Mouse (Mus musculus) bone marrow macrophage, adult 2 months (primary cell): Measurements from ENCODE around the gene Sag. TPM values are rescaled to one million over a fixed set of nuclear protein-coding genes. Genes with fewer than 3 reads are reported as not detected.

Experiments used
- H3K27ac ChIP-seq: 2 replicates; pipeline ENCODE4 v1.5.1; 2012; ENCODE audit warnings: low read depth, low read length; ENCODE audit not compliant: insufficient read depth
- H3K4me1 ChIP-seq: 2 replicates; pipeline ENCODE4 v1.6.1; 2012; ENCODE audit warnings: low read length; ENCODE audit not compliant: control insufficient read depth, insufficient read depth
- H3K4me3 ChIP-seq: 2 replicates; pipeline ENCODE4 v1.5.1; 2012; ENCODE audit warnings: mild to moderate bottlenecking, low read length, moderate library complexity; ENCODE audit not compliant: insufficient read depth
- CTCF ChIP-seq: IDR thresholded peaks from 2 replicates; pipeline ENCODE4 v1.5.1; 2012; ENCODE audit warnings: low read depth, mild to moderate bottlenecking, low read length, moderate library complexity
- POLR2A ChIP-seq: IDR thresholded peaks from 2 replicates; pipeline ENCODE4 v1.6.1; 2012; ENCODE audit warnings: mild to moderate bottlenecking, low read depth, low read length, borderline replicate concordance
- polyA plus RNA-seq: library from polyadenylated mRNA; stranded (reverse); fragments of >200 nt; gene quantifications from 2 replicates; pipeline ENCODE4 v1.2.4, GENCODE M21; 2012; ENCODE audit not compliant: missing spikeins, insufficient read depth, insufficient read length

Sag gene
- polyA plus RNA-seq, 1 experiment, result 1.2 TPM

GRCm38 (mm10) chr1:87779204-87779785 lies 24.2 kb upstream of the Sag start:
- H3K4me3 ChIP-seq, result no peak overlapping the region
- H3K27ac ChIP-seq, result no peak overlapping the region
- TF ChIP-seq POLR2A (no peak), CTCF (no peak)
- H3K4me1 ChIP-seq, result no peaks in the 10 kb centered on the region

GRCm38 (mm10) chr1:87785703-87786102 lies 17.8 kb upstream of the Sag start:
- Histone ChIP-seq H3K4me3 (no peak overlapping the region), H3K27ac (no peak overlapping the region), H3K4me1 (no peaks in the 10 kb centered on the region)
- TF ChIP-seq CTCF, result no peak
- TF ChIP-seq POLR2A, result no peak

GRCm38 (mm10) chr1:87786251-87786650 lies 17.2 kb upstream of the Sag start:
- H3K27ac ChIP-seq, result no peak overlapping the region
- H3K4me1 ChIP-seq, result peaks cover 5% of the 10 kb centered on the region; the same call in 1 of the 2 replicates
- TF ChIP-seq POLR2A (no peak), CTCF (no peak)
- no peak overlapping the region for H3K4me3 ChIP-seq

- H3K27ac ChIP-seq, result no peak overlapping the region
- peaks cover 28% of the 10 kb centered on the region for H3K4me1 ChIP-seq
- TF ChIP-seq POLR2A (no peak), CTCF (no peak)
- H3K4me3 ChIP-seq, result no peak overlapping the region
Measured at GRCm38 (mm10) chr1:87789665-87790064, 13.8 kb upstream of the Sag start.

GRCm38 (mm10) chr1:87792438-87793137 lies 10.9 kb upstream of the Sag start:
- no peak for TF ChIP-seq POLR2A
- TF ChIP-seq CTCF, result no peak
- Histone ChIP-seq H3K4me1 (peaks cover 33% of the 10 kb centered on the region), H3K4me3 (no peak overlapping the region), H3K27ac (peak overlapping the region; percentile 81)

- H3K4me1 ChIP-seq, result peaks cover 37% of the 10 kb centered on the region
- TF ChIP-seq POLR2A, result no peak
- no peak for TF ChIP-seq CTCF
- H3K27ac ChIP-seq, result peak overlapping the region; percentile 57
- no peak overlapping the region for H3K4me3 ChIP-seq
Measured at GRCm38 (mm10) chr1:87793138-87793449, 10.4 kb upstream of the Sag start.

- no peak overlapping the region for H3K27ac ChIP-seq
- H3K4me3 ChIP-seq, result no peak overlapping the region
- TF ChIP-seq CTCF (no peak), POLR2A (no peak)
- peaks cover 23% of the 10 kb centered on the region for H3K4me1 ChIP-seq
Measured at GRCm38 (mm10) chr1:87797702-87798101, 5.8 kb upstream of the Sag start.

GRCm38 (mm10) chr1:87798306-87798705 lies 5.2 kb upstream of the Sag start:
- Histone ChIP-seq H3K4me3 (no peak overlapping the region), H3K4me1 (peaks cover 18% of the 10 kb centered on the region), H3K27ac (no peak overlapping the region)
- TF ChIP-seq POLR2A (no peak), CTCF (no peak)

- TF ChIP-seq CTCF (no peak), POLR2A (no peak)
- no peak overlapping the region for H3K4me3 ChIP-seq
- H3K27ac ChIP-seq, result no peak overlapping the region
- peaks cover 23% of the 10 kb centered on the region for H3K4me1 ChIP-seq
Measured at GRCm38 (mm10) chr1:87807751-87808150, 4.3 kb downstream of the Sag start.

- H3K27ac ChIP-seq, result peak overlapping the region; percentile 71
- no peak for TF ChIP-seq POLR2A
- no peak for TF ChIP-seq CTCF
- peaks cover 41% of the 10 kb centered on the region for H3K4me1 ChIP-seq
- no peak overlapping the region for H3K4me3 ChIP-seq
Measured at GRCm38 (mm10) chr1:87811391-87811790, 7.9 kb downstream of the Sag start.
